Mouse (Mus musculus) midbrain, embryonic 10.5 days (tissue): ENCODE data around the gene Calm2. TPM values are rescaled to one million over a fixed set of nuclear protein-coding genes. Genes with fewer than 3 reads are reported as not detected.
A peak's percentile ranks its signal among the peaks of the same experiment; 100 is the strongest.

Source experiments
- DNase-seq: peaks from one replicate; pipeline ENCODE4 v3.0.0-alpha.2; 2017; ENCODE audit warnings: low spot score
- H3K27ac ChIP-seq: fragments of 300-500 bp; sonication (generic); replicated peaks from 2 replicates; pipeline ENCODE4 v1.5.1; 2016; ENCODE audit warnings: mild to moderate bottlenecking
- H3K27me3 ChIP-seq: fragments of 300-500 bp; sonication (generic); 2 replicates; pipeline ENCODE4 v1.6.1; 2016; ENCODE audit warnings: low read depth, mild to moderate bottlenecking; ENCODE audit not compliant: poor library complexity, severe bottlenecking
- H3K36me3 ChIP-seq: fragments of 300-500 bp; sonication (generic); 2 replicates; pipeline ENCODE4 v1.6.1; 2016; ENCODE audit warnings: mild to moderate bottlenecking, moderate library complexity
- H3K4me1 ChIP-seq: fragments of 300-500 bp; sonication (generic); 2 replicates; pipeline ENCODE4 v1.6.1; 2016
- H3K4me3 ChIP-seq: fragments of 300-500 bp; sonication (generic); 2 replicates; pipeline ENCODE4 v1.5.1; 2016; ENCODE audit warnings: mild to moderate bottlenecking, moderate library complexity
- H3K9me3 ChIP-seq: fragments of 300-500 bp; sonication (generic); replicated peaks from 2 replicates; pipeline ENCODE4 v1.6.1; 2016; ENCODE audit warnings: mild to moderate bottlenecking
- WGBS: fragments of 180-500 bp; shearing (Covaris S2); methylation state at CpG from one replicate; pipeline ENCODE4 v1.1.7; 2016; 5-methylcytosine and 5-hydroxymethylcytosine counted together
- polyA plus RNA-seq: library from polyadenylated mRNA; unstranded; fragments of >200 nt; fragmentation: Nextera tagmentation; extraction: Ambion mirVana; gene quantifications from 2 replicates; pipeline ENCODE4 v1.2.1, GENCODE M21; 2016

Calm2 gene
- polyA plus RNA-seq: 1,154 and 1,167 TPM in 2 replicates

- under 1% methylated on average over 68 of the region's 69 CpGs for WGBS
- peaks cover 24% of the 10 kb centered on the region for H3K36me3 ChIP-seq
- H3K9me3 ChIP-seq: no peaks in the 10 kb centered on the region
- H3K27ac ChIP-seq: peak within 1 kb of the TSS; percentile 100
- peak within 1 kb of the TSS; percentile 88 for H3K4me3 ChIP-seq
- no peaks in the 10 kb centered on the region for H3K27me3 ChIP-seq
- peaks cover 39% of the 10 kb centered on the region for H3K4me1 ChIP-seq
- DNase-seq: peak; percentile 99
Measured at GRCm38 (mm10) chr17:87446767-87447611, at the start of gene Calm2. Gene Calm2, minus strand, starts transcription at chr17:87446935.

- Histone ChIP-seq H3K27ac (no peak overlapping the region), H3K9me3 (no peaks in the 10 kb centered on the region), H3K27me3 (peaks cover 13% of the 10 kb centered on the region), H3K36me3 (no peaks in the 10 kb centered on the region), H3K4me1 (peaks cover 15% of the 10 kb centered on the region), H3K4me3 (no peak overlapping the region)
- no peak for DNase-seq
- WGBS: 91% methylated on average over 4 of the region's 4 CpGs
Measured at GRCm38 (mm10) chr17:87495504-87495903, 48.8 kb upstream of the Calm2 start.

GRCm38 (mm10) chr17:87494310-87494709, 47.6 kb upstream of the Calm2 start:
- H3K4me1 ChIP-seq: peaks cover 15% of the 10 kb centered on the region
- no peak overlapping the region for H3K4me3 ChIP-seq
- peaks cover 11% of the 10 kb centered on the region for H3K27me3 ChIP-seq
- no peak for DNase-seq
- no peaks in the 10 kb centered on the region for H3K36me3 ChIP-seq
- H3K27ac ChIP-seq: no peak overlapping the region
- no peaks in the 10 kb centered on the region for H3K9me3 ChIP-seq
- 95% methylated on average over 4 of the region's 4 CpGs for WGBS

GRCm38 (mm10) chr17:87492286-87492685, 45.6 kb upstream of the Calm2 start:
- no peaks in the 10 kb centered on the region for H3K9me3 ChIP-seq
- H3K27me3 ChIP-seq: peaks cover 11% of the 10 kb centered on the region
- H3K4me1 ChIP-seq: peaks cover 15% of the 10 kb centered on the region
- DNase-seq: no peak
- WGBS: 41% methylated on average over 4 of the region's 4 CpGs
- no peak overlapping the region for H3K4me3 ChIP-seq
- no peaks in the 10 kb centered on the region for H3K36me3 ChIP-seq
- no peak overlapping the region for H3K27ac ChIP-seq

- no peak overlapping the region for H3K27ac ChIP-seq
- H3K4me1 ChIP-seq: peaks cover 15% of the 10 kb centered on the region
- H3K27me3 ChIP-seq: peaks cover 11% of the 10 kb centered on the region
- H3K36me3 ChIP-seq: no peaks in the 10 kb centered on the region
- WGBS: 71% methylated on average over 6 of the region's 6 CpGs
- DNase-seq: no peak
- peaks cover 5% of the 10 kb centered on the region; the same call in 1 of the 2 replicates for H3K9me3 ChIP-seq
- no peak overlapping the region for H3K4me3 ChIP-seq
Measured at GRCm38 (mm10) chr17:87490295-87490694, 43.6 kb upstream of the Calm2 start.

GRCm38 (mm10) chr17:87485751-87486150, 39.0 kb upstream of the Calm2 start:
- 91% methylated on average over 5 of the region's 5 CpGs for WGBS
- H3K36me3 ChIP-seq: no peaks in the 10 kb centered on the region
- peaks cover 4% of the 10 kb centered on the region; the same call in 1 of the 2 replicates for H3K4me1 ChIP-seq

GRCm38 (mm10) chr17:87482867-87483266, 36.1 kb upstream of the Calm2 start:
- Histone ChIP-seq H3K27ac (0 out of 2 replicates have a peak overlapping the region, but pooled peaks have one; percentile 4), H3K4me3 (no peak overlapping the region), H3K36me3 (no peaks in the 10 kb centered on the region), H3K4me1 (peaks cover 4% of the 10 kb centered on the region; the same call in 1 of the 2 replicates), H3K9me3 (peaks cover 5% of the 10 kb centered on the region; the same call in 1 of the 2 replicates), H3K27me3 (0 out of 2 replicates have a peak, but pooled peaks cover 3% of the 10 kb centered on the region)
- DNase-seq: no peak
- WGBS: 71% methylated on average over 3 of the region's 3 CpGs

More at GRCm38 (mm10) chr17:87485751-87486150, 39.0 kb upstream of the Calm2 start:
- Histone ChIP-seq H3K4me3 (no peak overlapping the region), H3K9me3 (peaks cover 5% of the 10 kb centered on the region; the same call in 1 of the 2 replicates), H3K27ac (no peak overlapping the region), H3K27me3 (0 out of 2 replicates have a peak, but pooled peaks cover 3% of the 10 kb centered on the region)
- DNase-seq: no peak

- peaks cover 30% of the 10 kb centered on the region for H3K27me3 ChIP-seq
- no peaks in the 10 kb centered on the region for H3K9me3 ChIP-seq
- no peaks in the 10 kb centered on the region for H3K36me3 ChIP-seq
- H3K4me3 ChIP-seq: no peak overlapping the region
- DNase-seq: no peak
- H3K27ac ChIP-seq: no peak overlapping the region
- WGBS: 88% methylated on average over 9 of the region's 9 CpGs
- H3K4me1 ChIP-seq: peaks cover 27% of the 10 kb centered on the region
Measured at GRCm38 (mm10) chr17:87478569-87478968, 31.8 kb upstream of the Calm2 start.

GRCm38 (mm10) chr17:87477611-87478010, 30.9 kb upstream of the Calm2 start:
- Histone ChIP-seq H3K36me3 (no peaks in the 10 kb centered on the region), H3K27me3 (peaks cover 39% of the 10 kb centered on the region), H3K4me1 (peaks cover 27% of the 10 kb centered on the region), H3K27ac (no peak overlapping the region), H3K4me3 (no peak overlapping the region), H3K9me3 (no peaks in the 10 kb centered on the region)
- DNase-seq: no peak
- 81% methylated on average over 16 of the region's 16 CpGs for WGBS

- H3K27ac ChIP-seq: no peak overlapping the region
- H3K27me3 ChIP-seq: peaks cover 45% of the 10 kb centered on the region
- H3K4me3 ChIP-seq: no peak overlapping the region
- DNase-seq: no peak
- H3K9me3 ChIP-seq: no peaks in the 10 kb centered on the region
- H3K4me1 ChIP-seq: peaks cover 27% of the 10 kb centered on the region
- no peaks in the 10 kb centered on the region for H3K36me3 ChIP-seq
- 64% methylated on average over 8 of the region's 8 CpGs for WGBS
Measured at GRCm38 (mm10) chr17:87475356-87475755, 28.6 kb upstream of the Calm2 start.

- Histone ChIP-seq H3K27me3 (peaks cover 45% of the 10 kb centered on the region), H3K9me3 (no peaks in the 10 kb centered on the region), H3K27ac (peak overlapping the region; percentile 55), H3K4me1 (peaks cover 27% of the 10 kb centered on the region), H3K4me3 (peak overlapping the region; percentile 54), H3K36me3 (no peaks in the 10 kb centered on the region)
- under 1% methylated on average over 7 of the region's 7 CpGs for WGBS
- DNase-seq: no peak
Measured at GRCm38 (mm10) chr17:87474501-87474795, 27.7 kb upstream of the Calm2 start.

GRCm38 (mm10) chr17:87473736-87474500, 27.2 kb upstream of the Calm2 start:
- peak; percentile 49 for DNase-seq
- Histone ChIP-seq H3K27ac (peak overlapping the region; percentile 55), H3K36me3 (no peaks in the 10 kb centered on the region), H3K9me3 (no peaks in the 10 kb centered on the region), H3K4me1 (peaks cover 27% of the 10 kb centered on the region), H3K4me3 (peak overlapping the region; percentile 54), H3K27me3 (peaks cover 45% of the 10 kb centered on the region)
- under 1% methylated on average over 23 of the region's 23 CpGs for WGBS

- WGBS: 6% methylated on average over 9 of the region's 9 CpGs
- Histone ChIP-seq H3K4me3 (peak overlapping the region; percentile 54), H3K9me3 (no peaks in the 10 kb centered on the region), H3K27me3 (peaks cover 45% of the 10 kb centered on the region), H3K27ac (peak overlapping the region; percentile 55), H3K36me3 (no peaks in the 10 kb centered on the region), H3K4me1 (peaks cover 27% of the 10 kb centered on the region)
- DNase-seq: no peak
Measured at GRCm38 (mm10) chr17:87473441-87473735, 26.7 kb upstream of the Calm2 start.
